In genomic region chr16:43505314-43505950, GRCm38 (mm10) we compare ENCODE assay signal across 10 mouse cellular contexts.
A peak's percentile ranks its signal among the peaks of the same experiment; 100 is the strongest.
DNase-seq lines count a peak whose midpoint lies in the region; ATAC-seq lines count a peak whose summit lies in the region.
"Had no signal": no experiment of that assay in that cellular context is flagged by ENCODE, and none has a peak within 500 bp of the region (broad histone marks: within the 10 kb centered on the region; RNA-seq: fewer than 3 reads in every experiment).

No protein-coding gene starts in this region.

- no peak for ATAC-seq in lung, embryonic 16.5 days (ENCODE audit: low read depth)
- no peak for ATAC-seq in hindbrain, embryonic 12.5 days (ENCODE audit: low FRiP score)
- ATAC-seq in activated CD4-positive, CD25-positive, alpha-beta regulatory T cell, adult 4 months = no peak

- whole genome bisulfite sequencing in lung, embryonic 16.5 days = 45% methylated on average over 9 of the region's 9 CpGs
- 26% methylated on average over 9 of the region's 9 CpGs for WGBS in hindbrain, embryonic 12.5 days

- H3K4me1 ChIP-seq in lung, embryonic 16.5 days (replicated peaks; ENCODE audit: control insufficient read depth, insufficient read depth, low read length) = peaks cover 16% of the 10 kb centered on the region
- H3K4me1 ChIP-seq in hindbrain, embryonic 12.5 days = peaks cover 42% of the 10 kb centered on the region

- no peak overlapping the region for H3K27ac ChIP-seq in lung, embryonic 16.5 days (ENCODE audit: low read length)
- peak overlapping the region; percentile 84 for H3K27ac ChIP-seq in hindbrain, embryonic 12.5 days
- H3K27ac ChIP-seq: macrophage had no signal

- no peak overlapping the region for H3K9ac ChIP-seq in lung, embryonic 16.5 days (ENCODE audit: low read length)
- H3K9ac ChIP-seq in hindbrain, embryonic 12.5 days = peak overlapping the region; percentile 68

- peak; percentile 43 for DNase-seq in embryo, embryonic 10.5 days (ENCODE audit: low spot score)
- no peak for DNase-seq in embryo, embryonic 10 days (ENCODE audit: low spot score)
- DNase-seq in lung, adult 18-20 months = no peak
- peak; percentile 13 for DNase-seq in retina, embryonic 14.5 days (ENCODE audit: low spot score)
- DNase-seq in frontal cortex, adult 2 months (ENCODE audit: extremely low spot score in 1 of 2, low spot score in 1 of 2) = no peak
- DNase-seq: adrenal gland, postnatal 10 days had no signal

- H3K36me3 ChIP-seq in lung, embryonic 16.5 days (ENCODE audit: control insufficient read depth, insufficient read depth, low read length) = no peaks in the 10 kb centered on the region
- H3K36me3 ChIP-seq in hindbrain, embryonic 12.5 days = no peaks in the 10 kb centered on the region

- H3K4me3 ChIP-seq in lung, embryonic 16.5 days (ENCODE audit: low read length) = no peak overlapping the region
- H3K4me3 ChIP-seq in hindbrain, embryonic 12.5 days = peak overlapping the region; percentile 37

- peak overlapping the region; percentile 35; the same call in 1 of the 2 replicates for H3K4me2 ChIP-seq in lung, embryonic 16.5 days (ENCODE audit: low read depth, low read length)
- peak overlapping the region; percentile 75 for H3K4me2 ChIP-seq in hindbrain, embryonic 12.5 days (replicated peaks)

- no peaks in the 10 kb centered on the region for H3K27me3 ChIP-seq in lung, embryonic 16.5 days (ENCODE audit: control insufficient read depth, insufficient read depth, low read depth, low read length)
- no peaks in the 10 kb centered on the region for H3K27me3 ChIP-seq in hindbrain, embryonic 12.5 days

- no peaks in the 10 kb centered on the region for H3K9me3 ChIP-seq in lung, embryonic 16.5 days (ENCODE audit: control insufficient read depth, low read length)
- H3K9me3 ChIP-seq in hindbrain, embryonic 12.5 days (replicated peaks) = no peaks in the 10 kb centered on the region

Comparison
In these comparisons a context has a peak if more than half of its experiments do, and no peak if none do; other contexts are left out.
1. DNase-seq: peak in embryo, embryonic 10.5 days (single experiment) and retina, embryonic 14.5 days (single experiment); none in embryo, embryonic 10 days (single experiment), lung, adult 18-20 months (0 of 2) and frontal cortex, adult 2 months (0 of 2).